10 mouse cellular contexts compared by ENCODE assay signal in genomic region chr15:79471095-79471494, GRCm38 (mm10). TPM values are rescaled to one million over a fixed set of nuclear protein-coding genes. Genes with fewer than 3 reads are reported as not detected.
A peak's percentile ranks its signal among the peaks of the same experiment; 100 is the strongest.
DNase-seq lines count a peak whose midpoint lies in the region; ATAC-seq and TF ChIP-seq lines count a peak whose summit lies in the region.
"Had no signal": no experiment of that assay in that cellular context is flagged by ENCODE, and none has a peak within 500 bp of the region (broad histone marks: within the 10 kb centered on the region; RNA-seq: fewer than 3 reads in every experiment).

No protein-coding gene starts in this region.

- ATAC-seq in kidney, embryonic 15.5 days (replicated peaks; ENCODE audit: low FRiP score): no peak
- ATAC-seq in embryonic facial prominence, embryonic 13.5 days (ENCODE audit: insufficient number of reproducible peaks, insufficient read depth, low FRiP score, low TSS enrichment, low read depth): no peak
- no peak for ATAC-seq in hindbrain, embryonic 11.5 days (ENCODE audit: low FRiP score)
- ATAC-seq in midbrain, embryonic 12.5 days (ENCODE audit: low FRiP score, low read depth): no peak
- no peak for ATAC-seq in inflammation-experienced regulatory T-cells, adult 6 months

- H3K9ac ChIP-seq in kidney, embryonic 15.5 days: no peak overlapping the region
- no peak overlapping the region for H3K9ac ChIP-seq in embryonic facial prominence, embryonic 13.5 days
- no peak overlapping the region for H3K9ac ChIP-seq in hindbrain, embryonic 11.5 days (ENCODE audit: low read depth, low read length)
- H3K9ac ChIP-seq in midbrain, embryonic 12.5 days (replicated peaks): no peak overlapping the region

- peaks cover 11% of the 10 kb centered on the region for H3K27me3 ChIP-seq in kidney, embryonic 15.5 days
- no peaks in the 10 kb centered on the region for H3K27me3 ChIP-seq in embryonic facial prominence, embryonic 13.5 days
- H3K27me3 ChIP-seq in hindbrain, embryonic 11.5 days (ENCODE audit: control insufficient read depth, insufficient read depth, low read length): no peaks in the 10 kb centered on the region
- peaks cover 12% of the 10 kb centered on the region for H3K27me3 ChIP-seq in midbrain, embryonic 12.5 days

- no peak overlapping the region for H3K27ac ChIP-seq in kidney, embryonic 15.5 days
- H3K27ac ChIP-seq in embryonic facial prominence, embryonic 13.5 days: no peak overlapping the region
- H3K27ac ChIP-seq in hindbrain, embryonic 11.5 days (ENCODE audit: low read depth, low read length): no peak overlapping the region
- no peak overlapping the region for H3K27ac ChIP-seq in midbrain, embryonic 12.5 days (replicated peaks)
- no peak overlapping the region for H3K27ac ChIP-seq in gastrocnemius, adult 2 months

- no peak for DNase-seq in kidney, adult 18-20 months
- DNase-seq in hindbrain, embryonic 11.5 days (ENCODE audit: low spot score): no peak
- no peak for DNase-seq in gastrocnemius, adult 2 months
- DNase-seq in adrenal gland, postnatal 10 days: no peak
- DNase-seq: cerebellum, adult 18-20 months had no signal

- H3K4me2 ChIP-seq in kidney, embryonic 15.5 days: peak overlapping the region; percentile 50
- peak overlapping the region; percentile 51 for H3K4me2 ChIP-seq in embryonic facial prominence, embryonic 13.5 days
- H3K4me2 ChIP-seq in hindbrain, embryonic 11.5 days (replicated peaks; ENCODE audit: low read depth, low read length): no peak overlapping the region
- H3K4me2 ChIP-seq in midbrain, embryonic 12.5 days (replicated peaks): peak overlapping the region; percentile 42; the same call in 1 of the 2 replicates

- H3K4me3 ChIP-seq in kidney, embryonic 15.5 days (replicated peaks): peak overlapping the region; percentile 34
- peak overlapping the region; percentile 32 for H3K4me3 ChIP-seq in embryonic facial prominence, embryonic 13.5 days
- H3K4me3 ChIP-seq in hindbrain, embryonic 11.5 days (ENCODE audit: low read depth, low read length): peak overlapping the region; percentile 6; the same call in 1 of the 2 replicates
- H3K4me3 ChIP-seq in midbrain, embryonic 12.5 days: no peak overlapping the region
- no peak overlapping the region for H3K4me3 ChIP-seq in gastrocnemius, adult 2 months

- intact Hi-C loops in gastrocnemius, adult 2 months (cut with DNase I): no loop called here

- peaks cover 11% of the 10 kb centered on the region for H3K4me1 ChIP-seq in kidney, embryonic 15.5 days
- peaks cover 18% of the 10 kb centered on the region for H3K4me1 ChIP-seq in embryonic facial prominence, embryonic 13.5 days
- H3K4me1 ChIP-seq in hindbrain, embryonic 11.5 days (replicated peaks; ENCODE audit: control insufficient read depth, insufficient read depth, low read length): no peaks in the 10 kb centered on the region
- no peaks in the 10 kb centered on the region; the same call in 1 of the 2 replicates for H3K4me1 ChIP-seq in midbrain, embryonic 12.5 days

- H3K36me3 ChIP-seq in kidney, embryonic 15.5 days: no peaks in the 10 kb centered on the region
- no peaks in the 10 kb centered on the region for H3K36me3 ChIP-seq in embryonic facial prominence, embryonic 13.5 days
- no peaks in the 10 kb centered on the region for H3K36me3 ChIP-seq in hindbrain, embryonic 11.5 days (ENCODE audit: control insufficient read depth, insufficient read depth, low read length)
- H3K36me3 ChIP-seq in midbrain, embryonic 12.5 days: no peaks in the 10 kb centered on the region

- WGBS in kidney, embryonic 15.5 days: 50% methylated on average over 10 of the region's 10 CpGs
- WGBS in embryonic facial prominence, embryonic 13.5 days: 39% methylated on average over 10 of the region's 10 CpGs
- 52% methylated on average over 10 of the region's 10 CpGs for WGBS in hindbrain, embryonic 11.5 days
- WGBS in midbrain, embryonic 12.5 days: 54% methylated on average over 10 of the region's 10 CpGs

- no peak for TF ChIP-seq CTCF in gastrocnemius, adult 2 months (IDR thresholded peaks at IDR 0.05)

- H3K9me3 ChIP-seq in kidney, embryonic 15.5 days (replicated peaks): no peaks in the 10 kb centered on the region
- no peaks in the 10 kb centered on the region for H3K9me3 ChIP-seq in embryonic facial prominence, embryonic 13.5 days
- H3K9me3 ChIP-seq in hindbrain, embryonic 11.5 days (ENCODE audit: control insufficient read depth, low read length): no peaks in the 10 kb centered on the region
- H3K9me3 ChIP-seq in midbrain, embryonic 12.5 days: 0 out of 2 replicates have a peak, but pooled peaks cover 2% of the 10 kb centered on the region

RNA-seq across cellular contexts. Expression of gene Csnk1e, which starts 15.7 kb away (rescaled TPM):
- 87.0 and 90.6 TPM in 2 replicates for polyA plus RNA-seq in kidney, embryonic 15.5 days (2015; fragmentation: Nextera tagmentation; extraction: Ambion mirVana)
- polyA plus RNA-seq in embryonic facial prominence, embryonic 13.5 days (2015; fragmentation: Nextera tagmentation; extraction: Ambion mirVana): 100 and 112 TPM in 2 replicates
- 193 and 195 TPM in 2 replicates for polyA plus RNA-seq in hindbrain, embryonic 11.5 days (2014; fragmentation: Nextera tagmentation; extraction: Ambion mirVana)
- polyA plus RNA-seq in midbrain, embryonic 12.5 days (2016; fragmentation: Nextera tagmentation; extraction: Ambion mirVana): 267 and 291 TPM in 2 replicates
- total RNA-seq in gastrocnemius, adult 2 months (2021): 10 to 100 TPM; 41.8 to 61.4 TPM
- total RNA-seq in adrenal gland, postnatal 10 days (2021): 10 to 100 TPM; 65.7 to 77.7 TPM
- polyA plus RNA-seq in inflammation-experienced regulatory T-cells, adult 6 months (2017; shearing (Covaris generic)): 1 to 10 TPM; 4.2 to 6.5 (median 4.4) TPM

RNA-seq across cellular contexts. Expression of gene Kcnj4, which starts 33.9 kb away (rescaled TPM):
- polyA plus RNA-seq in kidney, embryonic 15.5 days (2015; fragmentation: Nextera tagmentation; extraction: Ambion mirVana): 0.08 and 0.12 TPM in 2 replicates
- polyA plus RNA-seq in embryonic facial prominence, embryonic 13.5 days (2015; fragmentation: Nextera tagmentation; extraction: Ambion mirVana): not detected in 2 replicates
- polyA plus RNA-seq in hindbrain, embryonic 11.5 days (2014; fragmentation: Nextera tagmentation; extraction: Ambion mirVana): not detected in 2 replicates
- not detected in 2 replicates for polyA plus RNA-seq in midbrain, embryonic 12.5 days (2016; fragmentation: Nextera tagmentation; extraction: Ambion mirVana)
- total RNA-seq in gastrocnemius, adult 2 months (2021): under 1 TPM in 1 of 2 experiments, not detected in 1; 0.10 TPM
- total RNA-seq in adrenal gland, postnatal 10 days (2021): under 1 TPM in 1 of 2 experiments, not detected in 1; 0.24 TPM
- polyA plus RNA-seq in inflammation-experienced regulatory T-cells, adult 6 months (2017; shearing (Covaris generic)): not detected
- polyA plus RNA-seq: small intestine, adult 2 months had no signal

RNA-seq across cellular contexts. Expression of gene Kdelr3, which starts 45.1 kb away (rescaled TPM):
- polyA plus RNA-seq in kidney, embryonic 15.5 days (2015; fragmentation: Nextera tagmentation; extraction: Ambion mirVana): 69.5 and 71.8 TPM in 2 replicates
- 89.9 and 99.5 TPM in 2 replicates for polyA plus RNA-seq in embryonic facial prominence, embryonic 13.5 days (2015; fragmentation: Nextera tagmentation; extraction: Ambion mirVana)
- 15.8 and 18.3 TPM in 2 replicates for polyA plus RNA-seq in hindbrain, embryonic 11.5 days (2014; fragmentation: Nextera tagmentation; extraction: Ambion mirVana)
- polyA plus RNA-seq in midbrain, embryonic 12.5 days (2016; fragmentation: Nextera tagmentation; extraction: Ambion mirVana): 18.2 and 26.6 TPM in 2 replicates
- total RNA-seq in gastrocnemius, adult 2 months (2021): 1 to 10 TPM; 1.9 to 3.7 TPM
- 10 to 100 TPM; 11.4 to 13.2 TPM for total RNA-seq in adrenal gland, postnatal 10 days (2021)
- polyA plus RNA-seq in inflammation-experienced regulatory T-cells, adult 6 months (2017; shearing (Covaris generic)): 1 to 10 TPM in 1 of 3 experiments, under 1 TPM in 2; 0.40 to 1.8 (median 0.42) TPM

Comparison
In these comparisons a context has a peak if more than half of its experiments do, and no peak if none do; other contexts are left out.
1. H3K4me3 ChIP-seq: peak in kidney, embryonic 15.5 days (single experiment), embryonic facial prominence, embryonic 13.5 days (single experiment) and hindbrain, embryonic 11.5 days (single experiment); none in midbrain, embryonic 12.5 days (single experiment) and gastrocnemius, adult 2 months (single experiment).
2. RNA of gene Csnk1e, which starts 15.7 kb away (polyA plus RNA-seq): 267 to 291 TPM in midbrain, embryonic 12.5 days, 193 to 195 TPM in hindbrain, embryonic 11.5 days, 100 to 112 TPM in embryonic facial prominence, embryonic 13.5 days and 87.0 to 90.6 TPM in kidney, embryonic 15.5 days; 4.2 to 6.5 TPM in inflammation-experienced regulatory T-cells, adult 6 months; every median in the first group is over 10 times any median in the second.